Mouse (Mus musculus) limb, embryonic 15.5 days (tissue): ENCODE measurements around the gene Acacb. TPM values are rescaled to one million over a fixed set of nuclear protein-coding genes. Genes with fewer than 3 reads are reported as not detected.

Source experiments
- ATAC-seq: fragments of 200-750 bp; cut with Nextera tagmentation; 2 replicates; pipeline ENCODE4 v1.8.0; 2017; ENCODE audit warnings: low read depth, moderate TSS enrichment; ENCODE audit not compliant: insufficient number of reproducible peaks, low FRiP score, low TSS enrichment
- H3K27ac ChIP-seq: fragments of 300-500 bp; sonication (generic); 2 replicates; pipeline ENCODE4 v1.5.1; 2015; ENCODE audit warnings: moderate library complexity, mild to moderate bottlenecking, inconsistent platforms
- H3K27me3 ChIP-seq: fragments of 300-500 bp; sonication (generic); 2 replicates; pipeline ENCODE4 v1.6.1; 2015; ENCODE audit warnings: inconsistent platforms
- H3K36me3 ChIP-seq: fragments of 300-500 bp; sonication (generic); 2 replicates; pipeline ENCODE4 v1.6.1; 2015; ENCODE audit warnings: inconsistent platforms
- H3K4me1 ChIP-seq: fragments of 300-500 bp; sonication (generic); 2 replicates; pipeline ENCODE4 v1.6.1; 2015; ENCODE audit warnings: inconsistent platforms
- H3K4me2 ChIP-seq: fragments of 300-500 bp; sonication (generic); 2 replicates; pipeline ENCODE4 v1.6.1; 2015; ENCODE audit warnings: mild to moderate bottlenecking, inconsistent platforms
- H3K4me3 ChIP-seq: fragments of 300-500 bp; sonication (generic); 2 replicates; pipeline ENCODE4 v1.5.1; 2015; ENCODE audit warnings: mild to moderate bottlenecking, inconsistent platforms
- H3K9ac ChIP-seq: fragments of 300-500 bp; sonication (generic); 2 replicates; pipeline ENCODE4 v1.6.1; 2015; ENCODE audit warnings: inconsistent platforms
- H3K9me3 ChIP-seq: fragments of 300-500 bp; sonication (generic); 2 replicates; pipeline ENCODE4 v1.6.1; 2016; ENCODE audit warnings: inconsistent platforms
- WGBS: fragments of 180-500 bp; shearing (Covaris S2); methylation state at CpG from one replicate; pipeline ENCODE4 v1.1.7; 2015; 5-methylcytosine and 5-hydroxymethylcytosine counted together
- polyA plus RNA-seq: library from polyadenylated mRNA; unstranded; fragments of >200 nt; fragmentation: Nextera tagmentation; extraction: Ambion mirVana; gene quantifications from 2 replicates; pipeline ENCODE4 v1.2.1, GENCODE M21; 2015

Gene Acacb
- polyA plus RNA-seq, 1 experiment from 2014 or later, result 1.7 TPM

GRCm38 (mm10) chr5:114248174-114248589, 101.8 kb downstream of the Acacb start:
- Histone ChIP-seq H3K4me3 (peak overlapping the region; percentile 12; the same call in 1 of the 2 replicates), H3K36me3 (no peaks in the 10 kb centered on the region), H3K9me3 (no peaks in the 10 kb centered on the region), H3K4me1 (peaks cover 7% of the 10 kb centered on the region), H3K9ac (no peak overlapping the region), H3K4me2 (peak overlapping the region; percentile 22; the same call in 1 of the 2 replicates), H3K27me3 (no peaks in the 10 kb centered on the region), H3K27ac (no peak overlapping the region)
- no peak for ATAC-seq
- 16% methylated on average over 14 of the region's 14 CpGs for WGBS

DNA sequence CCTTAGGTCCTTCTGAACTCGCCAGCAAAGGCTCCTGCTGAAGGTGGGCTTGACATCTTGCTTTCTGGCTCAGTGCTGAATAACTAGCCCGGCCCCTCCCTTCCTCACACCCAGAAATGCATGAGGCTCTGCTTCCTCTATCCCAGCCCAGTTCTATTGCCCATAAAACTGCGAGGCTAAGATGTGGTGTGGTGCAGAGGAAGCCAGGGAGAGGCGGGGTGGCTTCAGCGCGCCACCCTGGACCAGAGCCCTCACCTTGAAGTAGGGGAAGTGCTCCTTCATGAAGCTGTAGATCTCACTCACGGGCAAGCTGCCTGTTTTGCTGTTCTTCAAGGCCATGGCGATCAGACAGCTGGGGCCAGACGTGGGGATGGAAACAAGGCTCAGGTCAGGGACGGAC, 113.2 kb downstream of the Acacb start:
- ATAC-seq, result no peak
- Histone ChIP-seq H3K9me3 (no peaks in the 10 kb centered on the region), H3K36me3 (no peaks in the 10 kb centered on the region), H3K4me3 (no peak overlapping the region), H3K27ac (no peak overlapping the region), H3K4me2 (no peak overlapping the region), H3K27me3 (no peaks in the 10 kb centered on the region), H3K4me1 (no peaks in the 10 kb centered on the region), H3K9ac (no peak overlapping the region)
- 50% methylated on average over 10 of the region's 10 CpGs for WGBS

DNA sequence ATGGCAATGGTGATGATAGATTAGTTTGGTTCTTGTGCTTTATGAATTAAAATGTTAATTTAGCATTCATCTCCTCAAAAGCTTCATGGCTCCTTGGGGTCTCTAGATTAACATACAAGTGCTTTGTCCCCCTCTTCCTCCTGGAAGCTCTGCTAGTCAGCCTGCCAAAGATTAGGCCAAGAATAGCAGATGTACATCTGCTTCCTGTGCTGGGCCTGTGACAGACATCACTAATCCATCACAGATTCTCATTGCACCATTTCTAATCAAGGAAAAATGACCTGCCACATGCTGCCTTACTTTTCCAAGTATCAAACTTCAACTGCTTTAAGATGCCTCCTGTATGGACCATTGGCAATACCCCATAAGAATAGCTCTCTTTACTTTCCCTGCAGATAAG, 115.2 kb downstream of the Acacb start:
- Histone ChIP-seq H3K9ac (no peak overlapping the region), H3K36me3 (no peaks in the 10 kb centered on the region), H3K27ac (no peak overlapping the region), H3K4me2 (no peak overlapping the region), H3K4me3 (no peak overlapping the region), H3K4me1 (no peaks in the 10 kb centered on the region), H3K9me3 (no peaks in the 10 kb centered on the region), H3K27me3 (0 out of 2 replicates have a peak, but pooled peaks cover 2% of the 10 kb centered on the region)
- ATAC-seq, result no peak

- no peak overlapping the region for H3K9ac ChIP-seq
- ATAC-seq, result no peak
- H3K4me1 ChIP-seq, result peaks cover 5% of the 10 kb centered on the region; the same call in 1 of the 2 replicates
Observed at GRCm38 (mm10) chr5:114264030-114264459, 117.7 kb downstream of the Acacb start.

GRCm38 (mm10) chr5:114264791-114265190, 118.5 kb downstream of the Acacb start:
- H3K9me3 ChIP-seq, result no peaks in the 10 kb centered on the region
- H3K27ac ChIP-seq, result no peak overlapping the region
- 84% methylated on average over 8 of the region's 8 CpGs for WGBS
- no peak overlapping the region for H3K4me2 ChIP-seq
- H3K4me3 ChIP-seq, result no peak overlapping the region
- no peak overlapping the region for H3K9ac ChIP-seq
- H3K36me3 ChIP-seq, result no peaks in the 10 kb centered on the region
- peaks cover 7% of the 10 kb centered on the region for H3K4me1 ChIP-seq
- H3K27me3 ChIP-seq, result peaks cover 14% of the 10 kb centered on the region
- ATAC-seq, result no peak

More at GRCm38 (mm10) chr5:114264030-114264459, 117.7 kb downstream of the Acacb start:
- no peak overlapping the region for H3K27ac ChIP-seq
- 73% methylated on average over 8 of the region's 8 CpGs for WGBS
- H3K9me3 ChIP-seq, result no peaks in the 10 kb centered on the region
- H3K4me2 ChIP-seq, result no peak overlapping the region
- no peaks in the 10 kb centered on the region for H3K36me3 ChIP-seq
- H3K27me3 ChIP-seq, result peaks cover 10% of the 10 kb centered on the region
- H3K4me3 ChIP-seq, result no peak overlapping the region

DNA sequence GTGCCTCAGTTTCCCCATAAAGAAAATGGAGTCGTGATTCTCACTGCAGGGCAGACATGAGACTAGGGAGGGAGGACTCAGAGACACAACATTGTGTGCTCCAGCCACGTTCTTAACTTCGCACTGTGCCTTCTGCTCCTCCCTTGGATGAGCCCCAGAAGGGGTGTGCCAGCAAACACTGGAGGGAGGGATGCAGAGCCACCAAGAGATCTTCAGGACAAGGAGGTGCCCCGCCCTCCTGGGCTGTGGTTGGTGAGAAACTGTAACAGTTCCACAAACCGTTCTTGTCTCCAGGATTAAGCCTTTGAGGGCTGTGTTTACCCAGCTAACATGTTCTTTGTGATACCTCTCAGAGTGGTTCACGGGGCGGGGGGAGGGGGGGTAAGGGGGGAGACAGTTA, 122.3 kb downstream of the Acacb start:
- H3K4me3 ChIP-seq, result no peak overlapping the region
- peaks cover 49% of the 10 kb centered on the region for H3K27me3 ChIP-seq
- WGBS, result 38% methylated on average over 7 of the region's 7 CpGs

GRCm38 (mm10) chr5:114269499-114269898, 123.2 kb downstream of the Acacb start:
- Histone ChIP-seq H3K9ac (no peak overlapping the region), H3K4me2 (no peak overlapping the region), H3K36me3 (no peaks in the 10 kb centered on the region), H3K4me1 (peaks cover 24% of the 10 kb centered on the region), H3K27ac (no peak overlapping the region), H3K27me3 (peaks cover 58% of the 10 kb centered on the region), H3K4me3 (no peak overlapping the region), H3K9me3 (no peaks in the 10 kb centered on the region)
- WGBS, result 55% methylated on average over 7 of the region's 7 CpGs
- no peak for ATAC-seq

More for the DNA sequence above, 122.3 kb downstream of the Acacb start:
- no peak overlapping the region for H3K27ac ChIP-seq
- ATAC-seq, result no peak
- peaks cover 16% of the 10 kb centered on the region for H3K4me1 ChIP-seq
- H3K4me2 ChIP-seq, result no peak overlapping the region
- no peaks in the 10 kb centered on the region for H3K9me3 ChIP-seq
- no peaks in the 10 kb centered on the region for H3K36me3 ChIP-seq
- H3K9ac ChIP-seq, result no peak overlapping the region

DNA sequence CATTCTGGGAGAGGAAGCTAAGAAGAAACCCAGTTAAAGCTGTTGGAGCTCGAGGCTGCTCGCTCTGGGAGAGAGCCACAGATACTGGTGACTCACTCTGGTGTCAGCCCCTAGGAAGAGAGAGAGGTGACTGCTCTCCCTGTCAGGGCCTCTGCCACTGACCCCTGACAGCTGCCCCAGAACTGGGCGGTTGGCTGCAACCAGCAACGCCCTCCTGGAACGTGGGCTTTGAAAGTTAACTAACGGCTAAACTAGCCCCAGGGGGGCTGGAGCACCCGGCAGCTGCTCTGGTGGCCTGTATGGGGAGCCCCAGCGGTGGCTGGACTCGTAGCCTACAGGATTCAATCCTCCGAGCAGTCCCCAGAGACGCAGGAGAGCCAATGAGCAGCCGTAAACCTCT, 123.6 kb downstream of the Acacb start:
- WGBS, result 11% methylated on average over 12 of the region's 12 CpGs
- peaks cover 63% of the 10 kb centered on the region for H3K27me3 ChIP-seq
- no peak overlapping the region for H3K27ac ChIP-seq
- H3K36me3 ChIP-seq, result no peaks in the 10 kb centered on the region
- no peaks in the 10 kb centered on the region for H3K9me3 ChIP-seq
- ATAC-seq, result no peak
- no peak overlapping the region for H3K4me3 ChIP-seq
- H3K4me1 ChIP-seq, result peaks cover 25% of the 10 kb centered on the region
- no peak overlapping the region for H3K9ac ChIP-seq
- no peak overlapping the region for H3K4me2 ChIP-seq

DNA sequence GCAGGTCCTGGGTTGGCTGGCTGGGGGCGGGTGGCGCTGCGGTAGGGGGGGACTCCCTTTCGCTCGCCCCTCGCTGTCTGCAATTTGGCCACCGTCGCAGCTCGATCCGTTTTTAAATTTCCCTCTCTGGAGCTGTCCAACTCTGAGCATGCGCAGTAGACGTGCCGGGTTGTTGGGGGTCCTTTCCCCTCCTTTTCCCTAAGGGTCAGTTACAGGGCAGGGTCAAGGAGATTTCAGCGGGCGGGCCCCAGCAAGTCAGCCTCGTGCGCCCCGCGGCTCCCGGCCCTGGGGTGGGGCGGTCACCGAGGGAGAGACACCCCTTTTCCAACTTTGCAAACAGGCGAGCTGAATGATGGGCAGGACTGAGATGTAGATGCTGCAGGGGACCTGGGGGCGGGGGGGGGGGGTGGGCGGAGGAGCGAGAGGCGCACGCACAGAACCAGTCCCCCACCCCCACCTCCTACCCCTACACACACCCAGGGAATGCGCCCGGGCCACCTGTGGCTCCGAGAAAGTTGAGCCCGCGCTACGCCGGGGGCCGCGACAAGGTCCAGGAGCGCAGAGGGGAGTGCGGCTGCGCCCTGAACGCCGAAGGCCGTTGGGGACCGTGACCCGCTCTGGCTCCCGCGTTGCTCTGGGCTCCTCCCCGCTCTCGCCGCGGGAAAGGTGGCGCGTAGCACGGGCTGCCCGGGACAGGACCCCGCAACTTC, 127.5 kb downstream of the Acacb start, which contains the start of gene Foxn4:
TSS of gene Foxn4 (minus strand) at position 115 of the 710 bp plus-strand sequence.
- Histone ChIP-seq H3K4me3 (peak within 1 kb of the TSS; percentile 37), H3K4me1 (peaks cover 20% of the 10 kb centered on the region), H3K27me3 (peaks cover 84% of the 10 kb centered on the region), H3K27ac (no peak within 1 kb of the TSS), H3K36me3 (no peaks in the 10 kb centered on the region), H3K4me2 (peak within 1 kb of the TSS; percentile 66), H3K9ac (no peak within 1 kb of the TSS), H3K9me3 (no peaks in the 10 kb centered on the region)
- under 1% methylated on average over 55 of the region's 56 CpGs for WGBS
- no peak for ATAC-seq

GRCm38 (mm10) chr5:114275339-114275738, 129.0 kb downstream of the Acacb start:
- H3K27ac ChIP-seq, result no peak overlapping the region
- H3K9ac ChIP-seq, result no peak overlapping the region
- H3K9me3 ChIP-seq, result no peaks in the 10 kb centered on the region
- peaks cover 15% of the 10 kb centered on the region for H3K4me1 ChIP-seq
- no peak overlapping the region for H3K4me2 ChIP-seq
- H3K36me3 ChIP-seq, result no peaks in the 10 kb centered on the region
- no peak for ATAC-seq
- peaks cover 83% of the 10 kb centered on the region for H3K27me3 ChIP-seq
- WGBS, result 21% methylated on average over 8 of the region's 8 CpGs
- no peak overlapping the region for H3K4me3 ChIP-seq

DNA sequence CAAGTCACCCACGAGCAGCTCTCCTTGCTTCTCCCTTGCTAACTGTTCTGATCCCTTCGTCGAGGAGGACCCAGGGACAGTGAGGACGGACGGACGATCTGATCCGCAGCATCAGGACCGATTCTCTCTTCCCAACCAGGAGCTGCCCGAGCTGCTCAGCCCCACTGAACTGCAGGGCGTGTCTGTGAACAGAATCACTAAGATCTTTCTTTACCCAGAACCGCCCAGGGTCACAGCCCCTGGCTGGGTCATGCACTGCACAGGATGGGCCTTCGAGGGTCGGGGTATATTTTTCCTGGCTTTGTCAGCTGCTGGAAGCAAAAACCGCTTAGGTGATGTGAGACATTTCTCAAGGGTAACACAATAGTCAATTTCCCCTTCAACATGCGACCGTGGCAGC, 129.7 kb downstream of the Acacb start:
- 37% methylated on average over 16 of the region's 16 CpGs for WGBS
- no peak for ATAC-seq

DNA sequence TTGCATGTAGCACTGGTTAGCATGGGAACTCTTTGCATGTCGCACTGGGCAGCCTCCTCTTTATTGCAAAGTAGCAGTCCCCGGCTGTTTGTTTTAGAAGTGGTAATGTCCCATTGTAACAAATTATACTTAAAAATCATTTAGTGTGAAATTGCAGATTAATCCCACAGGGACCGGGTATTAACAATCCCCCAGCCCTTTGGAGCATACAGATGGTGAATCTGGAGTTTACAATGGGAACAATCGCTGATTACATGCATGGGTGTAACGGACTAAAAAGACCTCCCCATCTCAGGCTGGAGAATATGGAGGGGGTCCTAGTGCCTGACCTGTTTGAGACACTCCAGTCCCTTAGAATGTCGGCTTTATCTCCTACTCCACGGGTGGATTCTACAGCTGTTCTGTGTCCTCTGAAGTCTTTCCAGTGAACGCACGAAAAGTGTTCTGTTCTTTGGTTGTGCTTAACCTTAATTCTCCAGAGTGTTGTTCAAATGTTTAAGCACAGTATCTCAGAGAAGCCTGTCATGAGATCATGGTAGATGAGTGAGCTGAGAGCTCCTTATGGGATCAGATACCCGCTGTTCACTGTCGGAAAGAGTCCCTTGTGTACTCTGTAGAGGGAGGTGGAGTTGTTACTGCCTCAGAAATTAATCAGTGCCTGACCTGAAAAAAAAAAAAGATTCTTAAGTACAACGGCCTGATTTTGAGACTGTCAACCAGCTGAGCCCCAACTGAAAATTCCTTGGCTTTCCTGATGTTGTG, 133.2 kb downstream of the Acacb start:
- ATAC-seq, result no peak
- no peaks in the 10 kb centered on the region for H3K9me3 ChIP-seq
- WGBS, result 51% methylated on average over 12 of the region's 12 CpGs
- peaks cover 42% of the 10 kb centered on the region for H3K27me3 ChIP-seq
- no peaks in the 10 kb centered on the region; the same call in none of the 2 replicates for H3K4me1 ChIP-seq
- H3K36me3 ChIP-seq, result no peaks in the 10 kb centered on the region
- no peak overlapping the region for H3K27ac ChIP-seq
- no peak overlapping the region for H3K9ac ChIP-seq
- no peak overlapping the region for H3K4me2 ChIP-seq
- no peak overlapping the region for H3K4me3 ChIP-seq

More for the DNA sequence above, 129.7 kb downstream of the Acacb start:
- no peak overlapping the region for H3K4me3 ChIP-seq
- H3K27me3 ChIP-seq, result peaks cover 78% of the 10 kb centered on the region
- H3K4me1 ChIP-seq, result peaks cover 15% of the 10 kb centered on the region
- H3K9ac ChIP-seq, result no peak overlapping the region
- H3K27ac ChIP-seq, result no peak overlapping the region
- no peaks in the 10 kb centered on the region for H3K36me3 ChIP-seq
- H3K9me3 ChIP-seq, result no peaks in the 10 kb centered on the region
- no peak overlapping the region for H3K4me2 ChIP-seq
